Mouse (Mus musculus): ENCODE results near the gene Hand2.

The Hand2 gene

DNA sequence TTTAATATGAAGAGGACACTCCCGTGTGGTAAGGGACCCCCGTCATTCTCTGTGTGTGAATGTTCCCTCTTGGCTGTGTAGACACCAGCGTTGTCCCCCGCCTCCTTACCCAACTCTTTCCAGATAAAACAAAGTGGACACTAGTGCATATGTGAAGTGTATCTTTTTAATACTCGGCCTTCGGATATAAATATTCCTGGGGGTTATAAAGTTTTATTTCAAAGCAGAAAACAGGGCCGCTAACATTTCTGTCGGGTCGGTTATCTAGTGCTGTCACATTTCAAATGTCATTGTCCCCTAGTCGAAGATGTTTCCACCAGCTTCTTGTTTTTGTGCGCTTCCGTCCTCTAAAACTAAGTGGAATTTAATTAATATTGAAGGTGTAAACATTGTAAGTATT, 3.3 kb downstream of the Hand2 start:
- in situ Hi-C loops (cut with MboI; ENCODE audit: unreplicated experiment in 2 of 2), result no loop called here

DNA sequence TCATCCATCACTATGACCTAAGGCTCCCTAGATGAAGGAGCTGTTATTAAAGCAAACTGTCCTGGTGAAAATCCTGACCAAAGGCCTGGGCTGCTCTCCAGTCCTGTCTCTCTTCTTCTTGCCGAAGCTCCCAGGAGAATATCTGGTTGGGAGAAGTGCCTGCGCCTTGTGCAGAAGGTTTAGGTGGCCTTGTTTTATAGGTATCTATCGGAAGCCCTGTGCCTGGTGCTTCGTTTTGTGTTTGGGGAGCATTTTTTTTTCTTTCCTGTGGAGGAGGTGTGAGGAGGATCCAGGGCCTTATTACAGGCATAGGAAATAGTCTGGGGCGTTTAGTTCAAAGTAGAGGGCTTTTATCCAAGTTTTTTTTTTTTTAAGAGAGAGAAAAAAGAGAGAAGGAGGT, 3.9 kb downstream of the Hand2 start:
- in situ Hi-C loops (cut with MboI; ENCODE audit: unreplicated experiment in 2 of 2), result no loop called here

DNA sequence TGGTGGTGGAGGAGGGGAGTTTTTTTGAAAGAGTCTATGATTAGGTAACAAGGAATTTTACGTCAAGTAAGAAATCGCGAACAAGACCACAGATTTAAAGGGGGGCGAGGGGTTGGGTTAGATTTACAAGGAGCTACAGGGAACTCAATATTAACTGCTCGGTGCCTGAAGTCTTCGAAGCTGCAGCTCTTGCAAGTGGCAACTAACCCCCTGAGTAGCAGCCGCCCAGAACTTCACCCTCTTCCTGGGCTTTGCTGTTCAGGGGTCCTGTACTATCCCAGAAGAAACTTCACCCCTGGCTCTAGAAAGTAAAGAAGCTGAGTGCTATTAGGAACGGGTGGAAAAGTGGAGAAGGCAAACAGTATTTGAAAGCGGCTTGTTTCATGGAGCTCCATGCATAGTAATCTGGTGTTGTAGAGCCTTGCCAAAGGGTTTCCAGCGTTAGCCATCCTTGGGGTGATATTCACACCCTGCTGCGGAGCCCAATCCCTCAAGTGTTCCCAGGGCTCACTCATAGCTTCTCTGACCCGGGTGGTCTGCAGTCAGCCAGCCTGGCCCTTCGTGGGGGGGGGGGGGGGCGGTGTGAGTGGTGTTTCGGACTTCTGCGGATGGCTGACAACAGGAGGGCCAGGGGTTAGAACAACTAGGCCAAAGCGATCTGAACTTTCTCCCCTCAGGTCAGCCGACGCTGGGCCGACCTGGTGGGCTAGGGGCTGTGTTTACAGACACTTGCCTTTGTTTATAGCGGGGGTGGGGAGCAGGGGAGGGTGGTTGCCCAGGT, 4.5 kb downstream of the Hand2 start:
- in situ Hi-C loops (cut with MboI; ENCODE audit: unreplicated experiment in 2 of 2), result no loop called here

DNA sequence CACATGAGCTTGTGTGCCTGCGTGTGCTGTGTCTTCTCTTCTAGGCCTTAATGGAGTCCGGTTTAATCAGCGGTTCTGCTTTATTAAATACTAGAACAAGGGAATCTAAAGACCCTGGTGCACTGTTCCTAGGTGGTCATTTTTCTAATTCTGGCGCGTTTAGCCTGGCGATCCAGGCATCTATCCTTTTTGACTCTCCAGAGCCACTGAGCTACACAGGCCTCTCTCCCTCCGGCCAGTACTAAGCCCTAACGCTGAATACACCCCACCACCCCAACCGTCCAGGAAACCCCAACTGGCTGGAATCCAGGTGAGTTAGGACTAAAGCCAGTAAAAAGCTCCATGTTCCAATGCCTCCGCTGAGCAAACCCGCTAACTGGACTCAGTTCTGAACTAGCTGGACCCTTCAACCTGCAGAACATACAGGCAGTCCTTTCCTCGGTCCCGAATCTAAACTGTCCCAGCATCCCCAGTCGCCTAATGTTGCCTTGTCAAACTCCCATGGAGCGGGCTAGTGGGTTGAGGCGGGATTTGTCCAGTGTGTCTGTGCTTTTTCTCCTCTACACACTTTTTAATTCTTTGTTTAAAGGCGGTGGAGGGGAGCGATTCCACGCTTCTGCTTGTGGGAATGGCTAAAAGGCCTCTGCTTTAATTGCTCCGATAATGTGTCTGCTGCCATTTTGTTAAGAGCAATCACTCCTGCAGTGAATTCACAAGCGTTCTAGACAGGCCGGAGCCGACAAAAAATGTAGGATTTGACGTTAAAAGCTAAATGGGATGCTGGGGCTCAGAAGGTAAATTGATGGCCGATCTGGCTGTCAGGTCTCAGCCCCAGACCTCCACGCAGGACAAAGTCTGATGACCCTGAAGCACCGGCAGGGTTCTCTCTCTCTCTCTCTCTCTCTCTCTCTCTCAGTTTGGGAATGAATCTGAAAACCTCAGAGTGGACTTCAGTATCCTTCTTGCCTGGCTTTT, 5.6 kb downstream of the Hand2 start:
- in situ Hi-C loops (cut with MboI; ENCODE audit: unreplicated experiment in 2 of 2), result no loop called here

DNA sequence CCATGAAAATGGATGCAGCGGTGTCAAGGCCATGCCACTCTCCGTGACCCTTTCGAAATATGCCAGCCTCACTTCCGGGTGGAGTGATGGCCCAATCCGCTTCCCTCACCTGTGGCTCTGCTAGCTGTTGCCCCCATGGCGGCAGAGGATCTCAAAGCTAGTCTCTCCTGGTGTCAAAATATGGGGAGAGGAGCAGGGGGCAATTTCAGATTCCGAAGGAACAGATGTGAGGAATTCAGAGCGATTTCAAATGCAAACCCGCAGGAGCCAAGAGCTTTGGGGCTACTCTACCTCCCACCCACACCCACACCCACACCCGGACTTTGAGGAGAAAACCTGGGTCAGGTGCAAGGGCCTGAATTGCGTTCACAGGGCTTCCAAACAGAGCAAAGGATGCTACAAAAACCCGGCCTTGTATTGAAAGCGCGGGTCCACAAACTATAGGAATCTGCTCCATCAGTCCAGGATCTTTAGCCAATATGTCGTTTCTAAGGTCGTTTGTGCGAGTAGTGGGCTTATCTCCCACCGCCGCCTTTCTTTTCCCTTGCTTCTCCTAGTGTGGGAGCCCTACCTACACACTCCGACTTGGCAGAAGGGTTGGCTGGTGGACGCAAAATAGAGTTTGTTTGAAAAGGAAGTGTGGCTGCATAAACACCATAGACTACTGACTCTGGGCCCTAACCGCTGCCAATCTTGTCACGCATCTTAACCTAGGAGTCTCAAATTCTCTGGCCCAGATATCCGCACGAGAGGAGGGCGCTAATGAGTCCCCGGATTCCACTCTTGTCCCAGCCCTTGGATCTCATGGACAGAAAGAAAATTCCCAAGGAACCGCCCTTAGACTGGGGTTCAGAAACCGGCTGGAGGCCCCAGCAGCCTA, 6.7 kb downstream of the Hand2 start:
- in situ Hi-C loops (cut with MboI; ENCODE audit: unreplicated experiment in 2 of 2), result no loop called here

DNA sequence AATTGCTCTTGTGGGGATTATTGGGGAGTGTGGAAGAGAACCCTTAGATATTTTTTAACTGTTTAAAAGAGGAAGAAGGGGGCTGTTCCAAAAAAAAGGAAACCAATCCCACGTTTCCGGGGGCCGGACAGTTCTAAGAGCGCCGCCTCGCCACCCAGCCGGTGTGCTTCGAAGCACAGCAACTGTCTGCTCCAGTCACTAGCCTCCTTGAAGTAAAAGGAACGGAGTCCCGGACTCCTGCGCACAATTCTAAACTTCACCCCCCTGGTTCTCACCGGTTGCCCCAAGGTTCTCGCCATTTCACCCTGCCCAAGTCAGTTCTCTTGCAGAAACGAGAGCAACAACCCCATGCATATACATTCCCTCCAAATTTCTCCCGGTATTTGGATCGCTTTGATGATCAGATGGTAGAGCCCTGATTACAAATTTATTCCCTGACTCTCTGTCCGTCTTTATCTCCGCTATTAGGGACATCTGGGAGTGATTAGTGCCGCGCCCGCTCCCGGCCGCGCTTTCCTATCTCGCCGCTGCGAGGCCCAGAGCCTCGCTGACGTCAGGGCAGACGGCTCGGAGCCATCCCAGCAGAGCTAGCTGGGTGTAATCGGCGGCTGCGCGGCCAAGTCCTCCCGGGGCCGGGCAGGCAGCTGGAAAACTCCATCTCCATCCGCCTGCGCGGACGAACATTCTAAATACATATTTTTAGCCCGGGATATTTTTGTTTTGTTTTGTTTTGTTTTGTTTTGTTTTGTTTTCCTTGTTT, 7.6 kb downstream of the Hand2 start:
- in situ Hi-C loops (cut with MboI; ENCODE audit: unreplicated experiment in 2 of 2), result no loop called here

DNA sequence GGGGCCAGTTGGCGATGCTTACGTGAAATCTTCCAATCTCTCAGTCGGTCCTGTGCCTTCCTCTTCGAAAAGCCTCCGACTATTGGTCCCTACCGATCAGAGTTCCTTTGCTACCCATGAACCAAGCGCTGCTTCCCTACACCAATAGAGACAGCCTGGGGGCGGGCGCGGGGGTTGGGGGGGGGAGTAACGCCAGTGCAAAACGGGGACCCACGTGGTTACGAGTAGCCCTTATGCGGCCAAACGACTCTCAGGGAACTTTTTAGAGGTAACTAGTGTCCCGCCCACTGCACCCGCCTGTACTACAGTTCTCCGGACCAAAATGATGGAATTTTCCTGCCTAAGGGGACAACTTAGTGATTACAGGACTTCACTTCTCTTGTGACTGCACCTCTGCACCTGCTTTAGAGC, 8.2 kb downstream of the Hand2 start:
- in situ Hi-C loops (cut with MboI; ENCODE audit: unreplicated experiment in 2 of 2), result no loop called here

DNA sequence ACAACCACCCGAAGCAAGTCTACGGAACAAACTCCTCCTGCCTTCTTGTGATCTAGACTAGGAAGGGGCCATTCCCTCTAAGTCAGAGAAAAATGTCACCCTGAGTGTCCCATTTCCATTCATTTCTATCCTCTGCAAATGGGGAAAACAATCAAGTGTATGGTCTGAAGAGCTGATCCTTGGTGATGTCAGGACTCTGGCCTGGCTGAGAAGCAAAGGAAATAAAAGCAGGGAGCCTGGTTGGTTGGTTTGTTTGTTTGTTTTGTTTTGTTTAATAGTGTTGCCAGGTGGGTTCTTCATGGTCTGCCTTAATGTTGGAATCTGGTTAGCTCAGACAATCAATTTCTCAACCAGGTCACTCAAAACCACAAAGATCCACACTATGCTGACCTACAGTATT, 9.3 kb downstream of the Hand2 start:
- in situ Hi-C loops (cut with MboI; ENCODE audit: unreplicated experiment in 2 of 2), result no loop called here

DNA sequence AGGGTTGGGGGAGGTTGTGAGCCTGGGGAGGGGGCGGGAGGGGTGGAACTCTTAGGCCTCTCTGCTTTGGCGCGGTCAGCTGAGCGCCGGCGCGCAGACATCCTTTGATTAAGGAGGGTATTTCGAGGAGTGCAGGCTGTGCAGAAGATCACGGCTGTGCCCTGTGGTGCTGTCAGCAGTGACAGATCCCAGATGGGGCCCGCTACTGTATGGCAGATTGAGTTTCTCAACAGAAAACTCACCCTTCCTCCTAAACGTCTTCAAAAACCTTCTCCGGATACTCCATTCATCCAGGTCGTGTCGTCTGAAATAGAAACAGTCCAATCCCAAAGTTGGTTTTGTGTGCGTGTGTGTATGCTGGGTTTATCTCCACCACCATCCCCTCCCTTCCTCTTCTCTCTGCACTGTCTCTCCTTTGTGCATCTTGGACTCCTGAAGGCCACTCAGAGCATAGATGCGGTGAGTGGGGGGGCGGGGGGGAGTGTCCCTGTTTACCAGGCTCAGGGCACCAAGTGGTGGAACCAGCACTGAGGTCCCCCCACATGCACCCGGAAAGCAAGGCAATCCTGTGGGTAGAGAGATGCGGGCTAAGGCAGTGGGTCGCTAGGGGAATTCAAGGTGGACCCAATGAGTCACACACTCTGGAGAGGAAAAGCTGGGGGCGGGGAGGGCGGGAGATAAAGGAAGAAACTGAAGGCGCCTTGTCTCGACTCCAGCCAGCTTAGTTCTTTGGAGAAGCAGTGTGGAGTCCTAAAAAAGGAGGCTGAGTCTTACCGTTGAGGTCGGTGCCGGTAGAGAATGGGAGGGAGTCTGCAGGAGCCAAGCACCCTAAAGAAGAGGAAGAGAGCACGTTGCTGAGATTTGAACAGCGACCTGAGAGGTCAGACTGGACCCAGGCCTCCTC, 11.2 kb downstream of the Hand2 start:
- in situ Hi-C loops (cut with MboI; ENCODE audit: unreplicated experiment in 2 of 2), result no loop called here

DNA sequence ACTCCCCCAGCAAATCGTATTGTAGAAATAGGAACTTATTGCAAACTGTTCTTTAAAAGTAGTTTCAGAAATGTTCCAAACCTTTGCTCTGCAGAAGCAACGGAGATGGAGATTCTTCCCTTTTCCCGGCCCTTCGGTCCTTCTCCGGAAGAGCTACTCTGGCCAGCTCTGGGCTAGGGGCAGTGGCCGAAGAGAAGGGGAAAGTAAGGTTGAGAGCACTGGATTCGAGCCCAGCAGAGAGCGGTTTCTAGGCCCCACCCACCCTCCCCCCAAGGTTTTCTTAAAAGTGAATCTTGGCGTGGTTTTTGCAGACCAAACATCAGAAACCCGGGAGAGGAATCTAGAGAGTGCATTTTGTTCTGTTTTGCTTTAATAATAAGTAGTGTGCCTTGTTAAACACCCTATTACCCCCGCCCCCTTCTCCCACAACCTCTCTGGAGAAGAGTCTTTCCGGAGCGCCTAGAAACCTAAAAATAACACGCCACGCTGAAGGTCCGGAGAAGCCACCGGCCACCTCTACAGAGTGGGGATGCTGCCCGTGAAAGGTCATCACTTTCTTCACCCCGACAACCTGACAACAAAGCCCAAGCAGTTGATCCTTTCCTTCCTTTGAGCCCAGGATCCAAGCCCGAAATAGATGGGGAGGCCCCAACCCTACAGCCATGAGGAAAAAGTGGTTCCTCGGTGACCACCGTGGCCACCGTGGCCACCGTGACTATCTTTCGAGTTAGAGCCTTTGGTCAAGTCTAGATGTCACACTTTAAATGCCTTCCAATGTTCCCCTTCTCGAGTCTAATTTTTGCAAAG, 12.1 kb downstream of the Hand2 start:
- in situ Hi-C loops (cut with MboI; ENCODE audit: unreplicated experiment in 2 of 2), result no loop called here

DNA sequence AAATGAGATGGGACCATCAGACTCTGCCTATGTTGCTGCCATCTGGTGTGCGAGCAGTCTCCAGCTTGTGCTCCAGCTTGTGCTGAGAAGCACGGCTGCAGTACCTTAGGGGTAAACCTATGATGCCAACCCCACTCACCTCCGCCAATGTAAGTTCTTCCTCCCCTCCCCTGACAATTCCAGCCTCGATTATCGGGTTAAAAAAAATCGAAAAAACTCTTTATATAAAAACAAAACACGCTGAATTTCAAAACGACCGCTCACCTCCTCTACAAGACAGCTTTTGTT, 12.6 kb downstream of the Hand2 start:
- in situ Hi-C loops (cut with MboI; ENCODE audit: unreplicated experiment in 2 of 2), result no loop called here

DNA sequence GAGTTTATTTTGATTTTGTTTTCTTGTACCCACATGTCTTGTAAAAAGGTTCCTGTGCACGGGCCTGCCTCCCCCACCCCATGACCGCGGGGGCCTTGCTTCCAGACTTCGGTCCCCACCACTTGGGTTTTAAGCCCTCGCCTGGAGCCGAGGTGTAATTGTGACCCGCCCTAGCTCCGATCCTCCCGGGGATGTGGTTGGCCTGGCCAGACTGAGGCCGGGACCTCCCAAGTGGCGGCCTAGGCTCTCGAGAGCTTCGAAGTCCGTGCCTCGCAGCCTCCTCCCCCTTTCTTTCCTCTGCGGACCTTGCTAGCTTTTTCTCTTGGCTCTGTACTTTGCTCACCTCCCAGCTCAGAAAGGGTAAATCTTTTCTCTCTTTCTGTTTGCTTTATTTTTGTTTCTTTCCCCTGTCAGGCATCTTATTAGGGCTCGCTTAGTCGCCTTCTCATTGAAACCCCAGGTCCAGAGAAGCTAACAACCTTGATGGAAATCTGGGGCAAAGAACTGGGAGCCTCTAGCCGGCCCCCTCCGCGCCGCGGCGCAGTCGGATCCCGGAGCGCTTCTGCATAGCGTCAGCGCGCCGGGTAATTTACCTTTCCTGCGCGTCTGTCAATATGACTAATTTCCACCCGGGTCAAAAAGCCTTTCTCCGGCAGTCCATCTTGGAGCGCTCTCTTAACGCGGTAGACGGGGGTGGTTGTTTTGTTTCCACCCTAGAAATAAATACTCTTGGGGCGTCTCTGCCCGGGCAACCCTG, 13.2 kb downstream of the Hand2 start:
- in situ Hi-C loops (cut with MboI; ENCODE audit: unreplicated experiment in 2 of 2), result no loop called here

DNA sequence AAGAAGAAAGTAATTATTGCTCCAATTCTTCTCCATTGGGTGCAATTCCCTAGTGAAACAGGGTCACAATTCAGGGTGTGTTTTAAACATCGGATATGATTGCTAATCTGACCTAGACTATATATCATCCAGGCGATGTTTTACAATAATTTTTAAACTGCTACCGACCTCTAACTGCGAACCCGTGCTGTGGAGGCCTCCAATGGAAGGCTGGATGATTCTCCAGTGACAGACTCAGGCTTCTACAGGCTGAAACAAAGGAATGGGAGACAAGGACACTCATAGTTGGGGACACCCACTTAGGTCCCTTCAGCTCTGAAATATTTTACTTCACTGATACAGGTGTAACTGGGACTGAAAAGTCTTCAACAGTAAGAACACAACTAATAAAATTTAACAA, 13.9 kb downstream of the Hand2 start:
- in situ Hi-C loops (cut with MboI; ENCODE audit: unreplicated experiment in 2 of 2), result no loop called here

DNA sequence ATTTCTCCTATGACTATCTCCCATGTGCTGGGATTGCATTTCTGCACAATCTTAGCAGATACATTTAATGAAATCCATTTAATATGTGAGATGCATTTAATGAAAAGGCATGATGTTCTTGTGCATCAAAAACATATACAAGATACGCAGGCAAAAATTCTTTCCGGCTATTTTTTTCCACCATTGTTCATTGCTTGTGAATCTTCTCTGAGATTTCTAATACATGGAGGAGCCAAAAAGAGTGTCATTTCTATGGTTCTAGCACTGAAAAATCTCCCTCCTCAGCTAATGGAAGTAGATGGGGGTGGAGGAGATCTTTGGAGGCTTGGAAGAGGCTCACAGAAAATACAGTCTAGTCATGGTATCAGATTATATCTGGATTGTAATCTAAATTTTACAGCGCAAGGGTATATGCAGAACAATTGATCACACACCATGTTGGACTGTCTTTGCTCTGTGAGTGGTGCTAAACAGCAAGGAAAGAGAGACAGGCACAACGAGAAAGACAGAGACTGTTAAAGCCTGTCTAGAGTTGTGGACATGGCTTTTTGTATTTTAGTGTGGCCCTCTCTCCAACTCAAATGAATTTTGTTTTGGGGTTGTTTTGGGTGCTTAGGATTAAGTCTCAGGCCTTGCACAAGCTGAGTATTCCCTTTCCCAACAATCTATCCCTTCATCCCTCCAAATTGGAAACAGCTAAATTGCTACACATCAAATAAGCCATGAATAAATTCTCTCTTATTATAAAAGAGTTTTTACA, 16.7 kb downstream of the Hand2 start:
- in situ Hi-C loops (cut with MboI; ENCODE audit: unreplicated experiment in 2 of 2), result no loop called here

DNA sequence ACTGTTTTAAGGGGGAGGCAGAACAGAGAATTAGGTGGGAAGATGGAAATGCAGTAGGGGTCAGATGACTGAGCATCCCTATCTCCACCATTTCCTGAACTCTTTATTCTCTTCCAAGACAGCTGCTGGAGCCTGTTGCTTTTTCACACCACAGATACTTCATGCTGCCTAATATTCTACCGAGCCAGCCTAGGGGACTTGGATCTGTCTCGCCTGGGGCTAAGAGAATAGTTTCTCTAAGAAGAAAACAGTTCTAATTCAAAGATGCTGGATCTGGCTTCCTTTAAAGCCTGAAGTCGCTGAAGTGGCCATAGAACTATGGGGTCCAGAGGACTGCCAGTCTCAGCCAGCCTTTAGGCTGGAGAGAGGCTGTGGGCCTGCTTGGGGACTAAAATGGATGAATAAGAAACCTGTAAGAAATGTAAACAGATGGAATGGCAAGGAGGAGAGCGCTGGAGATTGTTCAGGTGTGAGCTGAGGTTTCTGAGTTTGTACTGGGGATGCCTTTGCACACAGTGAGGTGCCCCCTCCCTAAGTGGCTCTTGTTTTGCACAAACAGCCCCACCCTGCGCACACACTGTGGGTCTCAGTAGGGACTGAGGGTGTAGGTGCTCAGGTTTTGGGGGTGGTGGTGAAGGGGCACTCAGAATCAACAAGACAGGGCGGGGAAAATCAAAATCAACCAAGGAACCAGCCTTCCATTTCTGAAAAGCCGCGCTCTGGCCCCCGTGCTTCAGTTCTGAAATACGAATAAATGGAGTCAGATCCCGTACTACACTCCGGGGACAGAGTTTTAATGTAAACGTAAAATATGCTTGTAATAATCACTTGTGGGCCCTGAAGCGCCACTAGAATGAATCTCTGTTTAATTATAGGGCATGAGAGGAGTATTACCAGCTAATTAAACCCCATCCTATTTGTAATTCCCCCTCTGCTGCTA, 19.2 kb downstream of the Hand2 start:
- in situ Hi-C loops (cut with MboI; ENCODE audit: unreplicated experiment in 2 of 2), result no loop called here
